In the genomic region with DNA sequence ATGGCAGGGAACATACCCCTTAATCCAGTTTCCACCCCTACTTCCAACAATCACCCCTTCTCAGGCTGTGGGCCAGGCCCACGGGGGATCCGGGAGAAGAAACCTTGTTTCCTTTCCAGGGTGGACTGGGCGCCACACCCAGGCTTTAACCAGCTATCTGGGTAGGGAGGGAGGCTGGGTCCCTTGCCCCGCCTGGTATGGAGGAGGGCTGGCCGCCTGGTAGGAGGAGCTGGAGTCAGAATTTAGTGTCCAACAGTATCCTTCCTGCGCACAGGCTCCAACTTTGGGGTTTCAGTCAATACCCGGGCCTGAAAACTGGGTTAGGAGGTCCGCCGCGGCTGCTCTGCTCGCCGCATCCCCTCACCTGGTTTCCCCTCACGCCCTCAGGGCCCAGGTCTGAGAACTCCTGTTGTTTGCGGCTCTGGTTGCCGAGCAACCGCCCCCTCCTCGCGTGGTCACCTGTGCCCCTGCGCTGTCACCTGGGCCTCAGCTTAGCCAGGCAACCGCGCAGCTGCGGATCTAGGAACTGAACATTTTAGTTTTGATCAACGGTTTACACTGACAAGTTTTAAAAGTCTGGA, we compare ENCODE assay signal across 7 mouse cellular contexts. TPM values are rescaled to one million over a fixed set of nuclear protein-coding genes. Genes with fewer than 3 reads are reported as not detected.
A peak's percentile ranks its signal among the peaks of the same experiment; 100 is the strongest.
DNase-seq lines count a peak whose midpoint lies in the region; ATAC-seq and TF ChIP-seq lines count a peak whose summit lies in the region.

A gene (minus strand): TSS at position 408 of the 581 bp plus-strand sequence.

- H3K4me2 ChIP-seq in forebrain, embryonic 13.5 days: peak within 1 kb of the TSS; percentile 38
- peak within 1 kb of the TSS; percentile 65 for H3K4me2 ChIP-seq in limb, embryonic 13.5 days (replicated peaks)
- peak within 1 kb of the TSS; percentile 60 for H3K4me2 ChIP-seq in stomach, postnatal 0 days (replicated peaks; ENCODE audit: low read depth)

- peaks cover 23% of the 10 kb centered on the region for H3K4me1 ChIP-seq in forebrain, embryonic 13.5 days
- peaks cover 30% of the 10 kb centered on the region for H3K4me1 ChIP-seq in limb, embryonic 13.5 days
- peaks cover 4% of the 10 kb centered on the region for H3K4me1 ChIP-seq in stomach, postnatal 0 days (replicated peaks; ENCODE audit: control insufficient read depth, insufficient read depth)

- no peaks in the 10 kb centered on the region for H3K36me3 ChIP-seq in forebrain, embryonic 13.5 days (ENCODE audit: poor library complexity, severe bottlenecking)
- H3K36me3 ChIP-seq in limb, embryonic 13.5 days: no peaks in the 10 kb centered on the region; the same call in 1 of the 2 replicates
- no peaks in the 10 kb centered on the region for H3K36me3 ChIP-seq in stomach, postnatal 0 days (ENCODE audit: control insufficient read depth, insufficient read depth, low read length)

- peak; percentile 46 to 55 for DNase-seq in lung, adult 18-20 months
- DNase-seq in lung, postnatal 25 days (ENCODE audit: low spot score): no peak
- peak; percentile 66 for DNase-seq in stomach, postnatal 0 days (ENCODE audit: low spot score)
- no peak for DNase-seq in frontal cortex, postnatal 25 days (ENCODE audit: low spot score in 2 of 2)

- TF ChIP-seq CTCF in stomach, postnatal 0 days (IDR thresholded peaks at IDR 0.05; ENCODE audit: low read depth): 0 out of 2 replicates have a peak, but pooled peaks have one; percentile 8

- H3K27ac ChIP-seq in forebrain, embryonic 13.5 days: peak within 1 kb of the TSS; percentile 10; the same call in 1 of the 2 replicates
- peak within 1 kb of the TSS; percentile 73 for H3K27ac ChIP-seq in limb, embryonic 13.5 days
- no peak within 1 kb of the TSS for H3K27ac ChIP-seq in stomach, postnatal 0 days (replicated peaks)

- ATAC-seq in forebrain, embryonic 13.5 days: no peak
- ATAC-seq in limb, embryonic 13.5 days (ENCODE audit: low FRiP score, low read depth): peak; percentile 37; the same call in 1 of the 2 replicates
- peak; percentile 36; the same call in 1 of the 2 replicates for ATAC-seq in stomach, postnatal 0 days (ENCODE audit: low FRiP score, low TSS enrichment)
- ATAC-seq in erythroid progenitor cell, adult 5-6 weeks (replicated peaks; ENCODE audit: low FRiP score, poor library complexity, severe bottlenecking): no peak

- H3K4me3 ChIP-seq in forebrain, embryonic 13.5 days: no peak within 1 kb of the TSS; the same call in none of the 2 replicates
- peak within 1 kb of the TSS; percentile 32 for H3K4me3 ChIP-seq in limb, embryonic 13.5 days
- H3K4me3 ChIP-seq in stomach, postnatal 0 days (ENCODE audit: low read depth, low read length): peak within 1 kb of the TSS; percentile 31

- 10% methylated on average over 23 of the region's 23 CpGs for WGBS in forebrain, embryonic 13.5 days
- 5% methylated on average over 23 of the region's 23 CpGs for WGBS in limb, embryonic 13.5 days
- WGBS in stomach, postnatal 0 days: 7% methylated on average over 23 of the region's 23 CpGs

- TF ChIP-seq EP300 in stomach, postnatal 0 days (optimal IDR thresholded peaks at IDR 0.05): no peak

- peaks cover 26% of the 10 kb centered on the region for H3K27me3 ChIP-seq in forebrain, embryonic 13.5 days
- H3K27me3 ChIP-seq in limb, embryonic 13.5 days: peaks cover 18% of the 10 kb centered on the region; the same call in 1 of the 2 replicates
- no peaks in the 10 kb centered on the region for H3K27me3 ChIP-seq in stomach, postnatal 0 days (ENCODE audit: control insufficient read depth, insufficient read depth, low read length)

- H3K9me3 ChIP-seq in forebrain, embryonic 13.5 days (replicated peaks): no peaks in the 10 kb centered on the region
- H3K9me3 ChIP-seq in limb, embryonic 13.5 days: no peaks in the 10 kb centered on the region
- no peaks in the 10 kb centered on the region for H3K9me3 ChIP-seq in stomach, postnatal 0 days (ENCODE audit: control insufficient read depth, low read length)

- peak within 1 kb of the TSS; percentile 37; the same call in 1 of the 2 replicates for H3K9ac ChIP-seq in forebrain, embryonic 13.5 days
- peak within 1 kb of the TSS; percentile 57 for H3K9ac ChIP-seq in limb, embryonic 13.5 days
- peak within 1 kb of the TSS; percentile 48; the same call in 1 of the 2 replicates for H3K9ac ChIP-seq in stomach, postnatal 0 days (ENCODE audit: low read length)

RNA-seq across cellular contexts. Expression of the gene that starts here (rescaled TPM):
- 10.0 and 11.2 TPM in 2 replicates for polyA plus RNA-seq in forebrain, embryonic 13.5 days (2015; fragmentation: Nextera tagmentation; extraction: Ambion mirVana)
- 23.6 TPM in 2 replicates for polyA plus RNA-seq in limb, embryonic 13.5 days (2015; fragmentation: Nextera tagmentation; extraction: Ambion mirVana)
- polyA plus RNA-seq in stomach, postnatal 0 days (2015; fragmentation: Nextera tagmentation; extraction: Ambion mirVana): 3.6 and 3.9 TPM in 2 replicates
- total RNA-seq in erythroid progenitor cell, adult 5-6 weeks (2015; ENCODE audit: low replicate concordance): not detected in 2 replicates
- total RNA-seq in erythroid progenitor cell, adult 5-6 weeks (2017; ENCODE audit: low replicate concordance): not detected in 2 replicates

Comparison
In these comparisons a context has a peak if more than half of its experiments do, and no peak if none do; other contexts are left out.
1. DNase-seq: peak in lung, adult 18-20 months (2 of 2) and stomach, postnatal 0 days (single experiment); none in lung, postnatal 25 days (single experiment) and frontal cortex, postnatal 25 days (0 of 2).
2. ATAC-seq: peak in limb, embryonic 13.5 days (single experiment) and stomach, postnatal 0 days (single experiment); none in forebrain, embryonic 13.5 days (single experiment) and erythroid progenitor cell, adult 5-6 weeks (single experiment).
3. Peak in every context shown above with its lines, with median percentiles within 50 percentile points of each other: H3K4me2 ChIP-seq and H3K9ac ChIP-seq.